Mouse (Mus musculus): ENCODE data around the gene Tmem221.

Gene Tmem221

GRCm38 (mm10) chr8:71558071-71558957 is at the start of gene Tmem221:
Tmem221 (minus strand) TSS chr8:71558871.
- peak; percentile 30 to 31 for DNase-seq

DNA sequence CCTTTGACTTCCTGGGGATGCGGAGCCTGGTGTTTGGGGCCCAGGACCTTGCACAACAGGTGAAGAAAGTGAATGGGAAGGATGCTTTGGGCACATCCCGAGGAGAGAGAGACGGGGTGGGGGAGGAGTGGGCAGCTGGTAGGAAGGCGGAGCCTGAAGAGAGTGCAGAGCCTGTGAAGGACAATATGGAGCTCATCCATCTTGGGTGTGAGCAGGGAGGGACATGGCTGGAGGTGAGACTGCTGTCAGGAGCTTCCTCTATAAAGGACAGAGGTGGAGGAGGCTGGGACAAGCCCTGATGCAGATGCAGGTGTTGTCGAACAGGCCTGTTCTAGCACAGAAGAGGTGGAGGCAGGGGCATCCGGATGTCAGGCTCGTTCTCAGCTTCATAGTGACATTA is 45.4 kb upstream of the Tmem221 start:
- DNase-seq = no peak

- DNase-seq = peak; percentile 59 to 61
Observed at GRCm38 (mm10) chr8:71602666-71603334, 44.1 kb upstream of the Tmem221 start.

GRCm38 (mm10) chr8:71601939-71602665 is 43.4 kb upstream of the Tmem221 start:
- no peak for DNase-seq

DNA sequence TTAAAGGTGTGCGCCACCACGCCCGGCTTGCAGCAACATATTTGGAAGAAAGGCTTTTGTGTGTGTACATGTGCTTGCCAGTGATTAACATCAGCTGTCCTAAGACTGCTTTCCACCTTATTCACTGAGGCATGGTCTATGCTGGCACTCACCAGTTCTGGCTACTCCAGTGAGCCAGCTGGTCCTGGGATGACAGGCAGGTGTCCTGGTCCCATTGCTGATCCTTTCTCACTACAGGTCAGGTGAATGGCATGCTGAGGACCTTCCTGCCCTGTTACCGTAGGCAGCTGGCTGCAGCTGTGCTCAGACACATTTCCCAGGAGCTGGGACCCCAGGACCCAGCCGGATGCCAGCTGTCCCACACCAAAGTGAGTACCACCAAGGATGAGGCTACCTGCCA is 40.2 kb upstream of the Tmem221 start:
- peak; percentile 56 to 60 for DNase-seq

GRCm38 (mm10) chr8:71598375-71598774 is 39.7 kb upstream of the Tmem221 start:
- no peak for DNase-seq

DNA sequence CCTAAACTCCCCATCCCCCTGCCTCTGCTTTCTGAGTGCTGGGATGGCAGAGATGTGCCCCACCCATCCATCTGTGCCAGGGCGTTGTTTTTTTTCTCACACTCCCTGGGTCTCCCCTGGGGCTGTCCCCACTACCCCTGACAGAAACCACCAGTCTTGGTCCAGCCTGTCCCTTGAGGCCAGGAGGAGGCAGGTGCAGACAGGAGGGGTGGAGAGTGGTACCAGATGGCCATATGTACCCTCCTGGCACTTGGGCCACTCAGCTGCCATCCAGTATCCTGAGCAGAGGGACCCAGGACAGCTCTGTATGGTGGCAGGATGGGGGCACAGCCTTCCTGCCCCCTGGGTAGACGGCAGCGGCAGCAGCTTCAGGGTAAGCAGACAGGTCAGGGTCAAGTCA is 38.8 kb upstream of the Tmem221 start, which contains the start of gene Fam129c:
TSS of gene Fam129c (plus strand) at position 198 of the 400 bp plus-strand sequence.
- peak in 1 of 2 experiments; percentile 55 for DNase-seq

- DNase-seq = peak; percentile 29 to 31
Observed at GRCm38 (mm10) chr8:71596798-71597197, 38.1 kb upstream of the Tmem221 start.

DNA sequence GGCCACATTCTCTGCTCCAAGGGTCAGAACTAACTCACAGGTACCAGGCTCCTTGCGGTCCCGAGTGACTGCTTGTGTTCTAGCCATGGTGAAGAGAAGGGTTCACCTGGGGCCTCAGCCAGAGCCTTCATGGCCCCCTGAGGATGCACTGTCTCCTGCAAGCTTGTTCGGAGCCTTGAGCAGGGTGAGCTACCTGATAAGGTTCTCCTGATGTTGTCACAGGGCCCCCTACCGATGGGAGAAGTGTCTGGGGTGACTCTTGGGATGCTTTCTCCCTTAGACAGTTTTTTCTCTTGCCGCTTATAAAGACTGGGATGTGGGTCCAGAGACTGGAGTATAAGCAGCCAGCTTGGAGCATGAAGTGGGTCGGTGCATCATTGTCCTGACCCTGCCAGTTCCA is 37.7 kb upstream of the Tmem221 start:
- peak in 1 of 2 experiments; percentile 19 for DNase-seq

DNA sequence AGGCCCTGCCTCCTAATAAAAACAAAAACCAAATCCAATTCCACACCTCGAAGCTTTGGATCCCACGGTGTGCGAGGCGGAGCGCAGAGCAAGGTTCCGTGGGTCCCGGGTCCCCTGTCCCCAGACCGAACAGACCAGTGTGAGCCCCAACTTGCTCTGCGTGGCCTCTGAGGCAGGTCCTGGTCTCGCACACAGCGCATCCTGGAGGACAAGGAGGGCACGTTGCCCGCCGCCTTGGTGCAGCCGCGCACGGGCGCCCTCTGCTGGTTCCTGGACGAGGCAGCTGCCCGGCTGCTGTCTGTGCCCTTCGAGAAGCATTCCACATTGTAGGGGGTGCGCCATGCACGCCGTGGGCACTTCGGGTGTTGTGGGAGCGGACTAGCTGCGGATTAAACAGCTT is 37.2 kb upstream of the Tmem221 start:
- DNase-seq = peak; percentile 97 to 98

GRCm38 (mm10) chr8:71594324-71594722 is 35.7 kb upstream of the Tmem221 start:
- DNase-seq = no peak

- DNase-seq = peak in 1 of 2 experiments; percentile 47
Observed at GRCm38 (mm10) chr8:71593556-71594323, 35.1 kb upstream of the Tmem221 start.

DNA sequence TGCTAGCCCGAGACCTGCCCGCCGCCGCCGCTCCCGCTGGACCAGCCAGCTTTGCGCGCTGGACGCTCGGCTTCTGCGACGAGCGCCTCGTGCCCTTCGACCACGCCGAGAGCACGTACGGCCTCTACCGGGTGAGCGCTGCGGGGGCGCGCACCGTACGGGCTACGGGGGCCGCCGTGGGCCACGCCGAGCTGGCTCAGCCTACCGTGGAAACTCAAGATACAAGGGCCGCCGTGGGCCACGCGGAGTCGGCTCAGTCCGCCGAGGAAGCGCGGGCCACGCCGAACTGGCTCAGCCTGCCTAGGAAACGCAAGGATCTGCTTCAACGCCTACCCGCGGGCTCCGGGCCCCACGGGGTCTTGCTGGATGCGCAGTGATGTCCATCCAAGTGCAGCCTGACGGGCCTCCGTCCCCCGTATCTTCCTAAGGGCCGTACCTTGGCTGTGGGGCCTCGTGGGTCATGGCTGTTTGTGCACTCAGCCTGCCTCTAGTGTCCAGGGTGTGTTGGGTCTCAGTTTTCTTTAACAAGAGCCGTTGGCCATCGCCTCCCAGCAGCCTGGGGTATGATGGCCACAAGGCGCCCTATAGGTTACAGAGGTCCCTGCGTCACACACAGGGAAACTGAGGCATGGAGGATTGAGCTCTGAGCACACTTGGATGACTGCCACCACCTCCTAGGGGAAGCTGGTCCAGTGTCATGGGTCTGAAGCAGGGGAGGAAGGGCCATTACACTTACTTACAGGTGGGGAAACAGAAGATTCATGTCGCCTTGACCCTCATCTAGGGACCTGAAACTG is 33.9 kb upstream of the Tmem221 start:
- peak; percentile 84 to 86 for DNase-seq

GRCm38 (mm10) chr8:71591471-71592373 is 33.1 kb upstream of the Tmem221 start, which contains the start of gene Pgls:
Pgls (plus strand) TSS chr8:71592176.
- peak; percentile 97 to 98 for DNase-seq

- peak in 1 of 2 experiments; percentile 25 for DNase-seq
Observed at GRCm38 (mm10) chr8:71591017-71591416, 32.3 kb upstream of the Tmem221 start.

GRCm38 (mm10) chr8:71588762-71589161 is 30.1 kb upstream of the Tmem221 start:
- no peak for DNase-seq

DNA sequence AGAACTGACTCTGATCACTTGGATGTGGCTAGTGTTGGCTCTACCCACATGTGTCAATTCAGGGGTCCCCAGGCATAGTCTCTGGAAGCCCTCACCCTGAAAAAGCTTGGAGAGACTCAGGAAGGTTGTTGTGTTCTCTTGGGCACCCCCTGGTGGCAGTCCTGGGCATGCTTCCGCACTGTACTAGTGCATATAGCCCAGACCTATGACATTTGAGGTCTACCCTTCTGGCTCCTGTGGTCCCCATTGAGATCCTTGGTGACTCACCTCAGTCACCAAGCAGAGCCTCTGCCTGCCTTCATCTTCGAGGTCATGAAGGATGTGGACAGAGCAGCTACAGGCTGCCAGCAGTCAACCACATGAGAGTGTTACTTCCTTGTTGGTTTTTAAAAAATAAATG is 28.2 kb upstream of the Tmem221 start:
- DNase-seq = peak; percentile 78 to 83

DNA sequence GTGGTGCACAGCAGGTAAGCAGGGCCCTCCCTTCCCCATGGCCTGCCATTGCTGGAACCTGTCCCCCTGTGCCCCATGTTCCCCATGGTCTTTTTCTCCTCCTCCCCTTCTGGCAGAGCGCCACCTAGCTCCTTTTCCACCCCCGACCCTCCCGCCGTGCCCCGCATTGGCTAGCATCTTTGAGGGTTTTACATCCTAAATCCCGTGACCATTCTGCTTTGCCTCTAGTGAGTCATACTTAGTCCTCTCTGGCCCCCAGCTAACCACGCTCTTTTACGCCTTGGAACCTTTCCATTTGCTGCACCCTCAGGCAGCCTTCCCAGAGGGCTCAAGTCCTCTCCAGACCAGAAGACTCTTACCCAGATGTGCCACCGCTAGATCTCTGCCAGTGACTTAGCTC is 21.5 kb upstream of the Tmem221 start:
- peak in 1 of 2 experiments; percentile 57 for DNase-seq

GRCm38 (mm10) chr8:71579476-71579875 is 20.8 kb upstream of the Tmem221 start:
- DNase-seq = peak; percentile 61 to 66

DNA sequence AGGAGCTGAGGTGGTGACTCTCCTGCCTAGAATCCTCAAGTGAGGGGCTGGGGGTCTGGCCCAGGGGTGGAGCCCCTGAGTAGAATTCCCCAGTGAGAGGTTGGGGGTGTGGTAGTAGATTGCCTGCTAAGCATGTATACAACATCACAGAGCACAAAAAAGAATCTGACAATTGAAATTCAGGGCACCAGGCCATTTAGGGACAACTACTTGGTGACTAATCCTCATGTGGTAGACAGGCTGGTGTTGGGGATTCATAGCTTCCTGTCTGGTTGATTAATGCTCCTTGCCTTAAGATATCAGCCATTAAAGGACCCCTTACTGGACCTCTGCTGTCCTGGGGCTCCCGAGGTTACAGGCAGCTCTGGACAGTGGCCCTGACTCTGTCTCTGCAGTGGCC is 20.3 kb upstream of the Tmem221 start:
- no peak for DNase-seq
